Mouse (Mus musculus): ENCODE results near the gene Slc39a10. TPM values are rescaled to one million over a fixed set of nuclear protein-coding genes. Genes with fewer than 3 reads are reported as not detected.
"Not testable (repeated sequence)": the region's sequence is repeated elsewhere in the genome, so short reads cannot be mapped to it uniquely, and the experiment has no call there.

Gene Slc39a10
- polyA plus RNA-seq, 3 experiments from 2014 or later, result 12.0 to 16.0 (median 14.8) TPM

- ATAC-seq, result no peak
Observed at GRCm38 (mm10) chr1:46863434-46863833, 29.2 kb downstream of the Slc39a10 start.

GRCm38 (mm10) chr1:46860082-46860481 lies 32.6 kb downstream of the Slc39a10 start:
- no peak for ATAC-seq

GRCm38 (mm10) chr1:46858579-46858978 lies 34.1 kb downstream of the Slc39a10 start:
- ATAC-seq, result no peak

- ATAC-seq, result no peak
Observed at GRCm38 (mm10) chr1:46856498-46856897, 36.2 kb downstream of the Slc39a10 start.

- ATAC-seq, result peak; percentile 59
Observed at GRCm38 (mm10) chr1:46854036-46854900, 38.4 kb downstream of the Slc39a10 start.

GRCm38 (mm10) chr1:46853317-46854035 lies 39.2 kb downstream of the Slc39a10 start:
- peak; percentile 63 for ATAC-seq

GRCm38 (mm10) chr1:46852600-46853272 lies 39.9 kb downstream of the Slc39a10 start:
- peak; percentile 24 for ATAC-seq

GRCm38 (mm10) chr1:46852216-46852599 lies 40.4 kb downstream of the Slc39a10 start:
- ATAC-seq, result no peak

- no peak for ATAC-seq
Observed at GRCm38 (mm10) chr1:46851586-46851985, 41.1 kb downstream of the Slc39a10 start.

GRCm38 (mm10) chr1:46849758-46850157 lies 42.9 kb downstream of the Slc39a10 start:
- ATAC-seq, result peak; percentile 19

- no peak for ATAC-seq
Observed at GRCm38 (mm10) chr1:46845221-46845620, 47.4 kb downstream of the Slc39a10 start.

GRCm38 (mm10) chr1:46844281-46844680 lies 48.4 kb downstream of the Slc39a10 start:
- no peak for ATAC-seq

GRCm38 (mm10) chr1:46843406-46843805 lies 49.2 kb downstream of the Slc39a10 start:
- no peak for ATAC-seq

GRCm38 (mm10) chr1:46831927-46832326 lies 60.7 kb downstream of the Slc39a10 start:
- no peak for ATAC-seq

- ATAC-seq, result no peak
Observed at GRCm38 (mm10) chr1:46830066-46830843, 62.4 kb downstream of the Slc39a10 start.

- no peak for ATAC-seq
Observed at GRCm38 (mm10) chr1:46822256-46822972, 70.2 kb downstream of the Slc39a10 start.

GRCm38 (mm10) chr1:46817934-46818333 lies 74.7 kb downstream of the Slc39a10 start:
- no peak for ATAC-seq

- ATAC-seq, result not testable (repeated sequence)
Observed at GRCm38 (mm10) chr1:46808630-46809029, 84.0 kb downstream of the Slc39a10 start.

- ATAC-seq, result no peak
Observed at GRCm38 (mm10) chr1:46805074-46805473, 87.6 kb downstream of the Slc39a10 start.

- not testable (repeated sequence) for ATAC-seq
Observed at GRCm38 (mm10) chr1:46782227-46782626, 110.4 kb downstream of the Slc39a10 start.

GRCm38 (mm10) chr1:46770077-46770695 lies 122.5 kb downstream of the Slc39a10 start:
- not testable (repeated sequence) for ATAC-seq

Data from inflammation-experienced regulatory T-cells, adult 6 months (primary cell).